Mouse (Mus musculus) embryonic fibroblast, embryonic 13.5 days (primary cell): ENCODE measurements around the gene Sat1.

ENCODE experiments used
- CTCF ChIP-seq: IDR thresholded peaks from 2 replicates; pipeline ENCODE4 v1.5.1; 2011; ENCODE audit warnings: mild to moderate bottlenecking, control low read depth, low read length, moderate library complexity, borderline replicate concordance; ENCODE audit not compliant: insufficient read depth
- POLR2A ChIP-seq: IDR thresholded peaks from 2 replicates; pipeline ENCODE4 v1.6.1; 2011; ENCODE audit warnings: low read depth, mild to moderate bottlenecking, control low read depth, low read length, moderate library complexity

DNA sequence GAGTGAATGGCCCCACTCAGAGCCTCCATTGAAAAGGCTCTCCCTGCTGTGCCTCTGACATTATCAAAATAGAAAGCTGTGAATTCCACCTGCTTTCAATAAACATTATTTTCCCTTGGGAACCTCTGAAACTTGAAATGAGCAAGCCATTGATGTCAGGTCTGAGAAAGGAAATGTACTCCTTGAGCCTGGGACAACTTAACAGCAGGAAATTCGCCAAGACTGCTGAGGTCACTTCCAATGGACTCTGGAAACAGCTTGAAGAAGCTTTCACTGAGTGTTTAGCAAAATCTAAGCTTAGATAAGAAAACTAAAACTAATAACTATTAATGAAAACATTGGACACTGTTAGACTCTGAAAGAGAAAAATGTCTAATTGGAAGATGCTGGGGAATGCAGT lies 7.6 kb downstream of the Sat1 start:
- no peak for TF ChIP-seq CTCF
- no peak for TF ChIP-seq POLR2A
